Mouse (Mus musculus) cerebellum, adult 2 months (tissue): ENCODE measurements around the gene Gdpd1.

Experiments used
- CTCF ChIP-seq: fragments of 200-500 bp; IDR thresholded peaks from 2 replicates; pipeline ENCODE4 v1.5.1; 2011; ENCODE audit warnings: low read depth, mild to moderate bottlenecking, control low read depth, low read length, moderate library complexity, borderline replicate concordance; ENCODE audit not compliant: insufficient read depth
- POLR2A ChIP-seq: fragments of 200-500 bp; IDR thresholded peaks from 2 replicates; pipeline ENCODE4 v1.6.1; 2011; ENCODE audit warnings: low read length, control low read depth, borderline replicate concordance; ENCODE audit not compliant: insufficient read depth

DNA sequence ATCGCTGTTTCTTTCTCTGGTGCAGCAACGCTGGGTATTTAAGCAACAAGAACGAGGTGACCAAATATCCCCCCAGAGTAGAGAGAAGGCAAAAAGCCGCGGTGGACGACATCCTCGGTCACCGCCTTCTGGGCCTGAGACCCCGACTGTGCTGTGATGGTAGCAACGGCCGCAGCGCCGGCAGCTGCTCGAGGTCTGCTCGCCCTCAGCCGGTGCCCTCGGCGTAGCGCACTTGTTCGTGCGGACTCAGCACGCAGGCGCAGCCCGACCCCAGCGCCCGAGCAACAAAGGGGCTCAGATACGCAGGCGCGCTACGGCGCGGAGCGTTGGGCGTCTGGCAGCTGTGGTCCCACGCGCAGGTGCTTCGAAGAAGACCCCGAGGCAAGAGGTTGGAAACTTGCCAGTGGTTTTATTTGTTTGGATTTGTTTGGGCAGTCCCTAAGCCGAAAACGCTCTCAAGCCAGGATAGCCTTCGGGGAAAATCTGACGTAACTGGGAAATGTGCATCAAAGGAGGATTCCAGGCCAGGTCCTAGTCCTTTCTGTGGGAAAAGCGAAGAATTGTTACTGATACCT is at the start of gene Gdpd1:
- TF ChIP-seq POLR2A (peak; percentile 94), CTCF (no peak; the same call in 1 of the 2 replicates)
